Mouse (Mus musculus) stomach, embryonic 14.5 days (tissue): ENCODE measurements around the gene Kcnj14. TPM values are rescaled to one million over a fixed set of nuclear protein-coding genes. Genes with fewer than 3 reads are reported as not detected.

Source experiments
- ATAC-seq: fragments of 200-750 bp; cut with Nextera tagmentation; 2 replicates; pipeline ENCODE4 v1.8.0; 2017; ENCODE audit warnings: low read depth, moderate TSS enrichment; ENCODE audit not compliant: insufficient number of reproducible peaks, insufficient read depth, low FRiP score
- H3K27ac ChIP-seq: fragments of 300-500 bp; sonication (generic); 2 replicates; pipeline ENCODE4 v1.5.1; 2014; ENCODE audit warnings: mild to moderate bottlenecking, low read length, moderate library complexity, mixed read lengths
- H3K27me3 ChIP-seq: fragments of 300-500 bp; sonication (generic); 2 replicates; pipeline ENCODE4 v1.6.1; 2014; ENCODE audit warnings: low read length, control low read depth, mixed read lengths; ENCODE audit not compliant: control insufficient read depth, insufficient read depth
- H3K36me3 ChIP-seq: fragments of 300-500 bp; sonication (generic); 2 replicates; pipeline ENCODE4 v1.6.1; 2014; ENCODE audit warnings: mild to moderate bottlenecking, control low read depth, low read length, moderate library complexity, mixed read lengths; ENCODE audit not compliant: control insufficient read depth, insufficient read depth
- H3K4me1 ChIP-seq: fragments of 300-500 bp; sonication (generic); 2 replicates; pipeline ENCODE4 v1.6.1; 2014; ENCODE audit warnings: low read length, control low read depth, mixed read lengths; ENCODE audit not compliant: control insufficient read depth, insufficient read depth
- H3K4me2 ChIP-seq: fragments of 300-500 bp; sonication (generic); replicated peaks from 2 replicates; pipeline ENCODE4 v1.6.1; 2014; ENCODE audit warnings: low read depth, low read length, control low read depth
- H3K4me3 ChIP-seq: fragments of 300-500 bp; sonication (generic); 2 replicates; pipeline ENCODE4 v1.5.1; 2014; ENCODE audit warnings: low read depth, low read length, control low read depth
- H3K9ac ChIP-seq: fragments of 300-500 bp; sonication (generic); replicated peaks from 2 replicates; pipeline ENCODE4 v1.6.1; 2014; ENCODE audit warnings: low read depth, mild to moderate bottlenecking, control low read depth, low read length, moderate library complexity, mixed read lengths
- H3K9me3 ChIP-seq: fragments of 300-500 bp; sonication (generic); 2 replicates; pipeline ENCODE4 v1.6.1; 2016; ENCODE audit warnings: low read depth, low read length, control low read depth; ENCODE audit not compliant: control insufficient read depth
- WGBS: fragments of 180-500 bp; shearing (Covaris S2); extraction: QIAGEN DNeasy Blood & Tissue Kit; methylation state at CpG from one replicate; pipeline ENCODE4 v1.1.7; 2014; 5-methylcytosine and 5-hydroxymethylcytosine counted together
- polyA plus RNA-seq: library from polyadenylated mRNA; unstranded; fragments of >200 nt; fragmentation: Nextera tagmentation; extraction: Ambion mirVana; gene quantifications from 2 replicates; pipeline ENCODE4 v1.2.1, GENCODE M21; 2014

Kcnj14 gene
- polyA plus RNA-seq, 1 experiment from 2014 or later = 1.3 TPM

GRCm38 (mm10) chr7:45786661-45787413 is 37.7 kb downstream of the Kcnj14 start:
- Histone ChIP-seq H3K9me3 (no peaks in the 10 kb centered on the region), H3K36me3 (peaks cover 12% of the 10 kb centered on the region), H3K4me1 (peaks cover 24% of the 10 kb centered on the region), H3K27ac (no peak overlapping the region), H3K9ac (no peak overlapping the region), H3K27me3 (no peaks in the 10 kb centered on the region), H3K4me3 (peak overlapping the region; percentile 56), H3K4me2 (peak overlapping the region; percentile 84)
- WGBS = 8% methylated on average over 17 of the region's 17 CpGs
- ATAC-seq = 0 out of 2 replicates have a peak, but pooled peaks have one; percentile 8

- no peaks in the 10 kb centered on the region for H3K27me3 ChIP-seq
- no peak overlapping the region for H3K27ac ChIP-seq
- ATAC-seq = peak; percentile 40; the same call in 1 of the 2 replicates
- no peaks in the 10 kb centered on the region for H3K9me3 ChIP-seq
- peaks cover 12% of the 10 kb centered on the region for H3K36me3 ChIP-seq
- peak overlapping the region; percentile 56 for H3K4me3 ChIP-seq
- 3% methylated on average over 14 of the region's 14 CpGs for WGBS
- H3K9ac ChIP-seq = peak overlapping the region; percentile 34; the same call in 1 of the 2 replicates
- H3K4me1 ChIP-seq = peaks cover 24% of the 10 kb centered on the region
- H3K4me2 ChIP-seq = peak overlapping the region; percentile 84
Measured at GRCm38 (mm10) chr7:45786136-45786578, 38.4 kb downstream of the Kcnj14 start.

- ATAC-seq = peak; percentile 21; the same call in 1 of the 2 replicates
- H3K4me2 ChIP-seq = peak overlapping the region; percentile 84
- peaks cover 24% of the 10 kb centered on the region for H3K4me1 ChIP-seq
- WGBS = under 1% methylated on average over 40 of the region's 42 CpGs
- peaks cover 12% of the 10 kb centered on the region for H3K36me3 ChIP-seq
- H3K4me3 ChIP-seq = peak overlapping the region; percentile 56
- H3K27ac ChIP-seq = no peak overlapping the region
- peak overlapping the region; percentile 34; the same call in 1 of the 2 replicates for H3K9ac ChIP-seq
- H3K27me3 ChIP-seq = no peaks in the 10 kb centered on the region
- no peaks in the 10 kb centered on the region for H3K9me3 ChIP-seq
Measured at GRCm38 (mm10) chr7:45785388-45786135, 39.0 kb downstream of the Kcnj14 start.

GRCm38 (mm10) chr7:45784524-45785372 is 39.8 kb downstream of the Kcnj14 start, which contains the start of gene Sult2b1:
TSS of gene Sult2b1 (minus strand) at chr7:45784669.
- peak; percentile 10; the same call in 1 of the 2 replicates for ATAC-seq
- Histone ChIP-seq H3K9ac (peak within 1 kb of the TSS; percentile 34), H3K36me3 (peaks cover 9% of the 10 kb centered on the region), H3K4me3 (peak within 1 kb of the TSS; percentile 56), H3K27ac (no peak within 1 kb of the TSS), H3K27me3 (no peaks in the 10 kb centered on the region), H3K4me2 (peak within 1 kb of the TSS; percentile 84), H3K9me3 (no peaks in the 10 kb centered on the region), H3K4me1 (peaks cover 24% of the 10 kb centered on the region)
- WGBS = 22% methylated on average over 20 of the region's 20 CpGs

GRCm38 (mm10) chr7:45783511-45784091 is 41.0 kb downstream of the Kcnj14 start, which contains the start of gene Lmtk3:
TSS of gene Lmtk3 (plus strand) at chr7:45783738.
- under 1% methylated on average over 38 of the region's 38 CpGs for WGBS
- H3K9ac ChIP-seq = peak within 1 kb of the TSS; percentile 31
- H3K4me2 ChIP-seq = peak within 1 kb of the TSS; percentile 84
- H3K4me3 ChIP-seq = peak within 1 kb of the TSS; percentile 42
- ATAC-seq = peak; percentile 53; the same call in 1 of the 2 replicates
- peaks cover 24% of the 10 kb centered on the region for H3K4me1 ChIP-seq
- H3K36me3 ChIP-seq = no peaks in the 10 kb centered on the region
- H3K9me3 ChIP-seq = no peaks in the 10 kb centered on the region
- no peaks in the 10 kb centered on the region for H3K27me3 ChIP-seq
- H3K27ac ChIP-seq = no peak within 1 kb of the TSS

- no peaks in the 10 kb centered on the region for H3K27me3 ChIP-seq
- H3K4me2 ChIP-seq = no peak overlapping the region
- H3K4me3 ChIP-seq = no peak overlapping the region
- H3K36me3 ChIP-seq = no peaks in the 10 kb centered on the region
- WGBS = 64% methylated on average over 4 of the region's 4 CpGs
- H3K9me3 ChIP-seq = no peaks in the 10 kb centered on the region
- H3K9ac ChIP-seq = no peak overlapping the region
- H3K4me1 ChIP-seq = peaks cover 24% of the 10 kb centered on the region
- ATAC-seq = no peak
- no peak overlapping the region for H3K27ac ChIP-seq
Measured at GRCm38 (mm10) chr7:45782271-45782670, 42.3 kb downstream of the Kcnj14 start.

- no peak overlapping the region for H3K4me3 ChIP-seq
- no peaks in the 10 kb centered on the region for H3K9me3 ChIP-seq
- H3K9ac ChIP-seq = no peak overlapping the region
- 24% methylated on average over 22 of the region's 22 CpGs for WGBS
- no peak for ATAC-seq
- peak overlapping the region; percentile 23; the same call in 1 of the 2 replicates for H3K4me2 ChIP-seq
- H3K27me3 ChIP-seq = no peaks in the 10 kb centered on the region
- H3K4me1 ChIP-seq = peaks cover 3% of the 10 kb centered on the region
- H3K36me3 ChIP-seq = no peaks in the 10 kb centered on the region
- no peak overlapping the region for H3K27ac ChIP-seq
Measured at GRCm38 (mm10) chr7:45779081-45779641, 45.4 kb downstream of the Kcnj14 start.
